In genomic region chr9:69327077-69327476, GRCm38 (mm10) we compare ENCODE assay signal across 27 mouse cellular contexts.
A peak's percentile ranks its signal among the peaks of the same experiment; 100 is the strongest.
DNase-seq lines count a peak whose midpoint lies in the region; ATAC-seq and TF ChIP-seq lines count a peak whose summit lies in the region.
"Had no signal": no experiment of that assay in that cellular context is flagged by ENCODE, and none has a peak within 500 bp of the region (broad histone marks: within the 10 kb centered on the region; RNA-seq: fewer than 3 reads in every experiment).

No protein-coding gene starts in this region.

- H3K4me2 ChIP-seq in forebrain, embryonic 14.5 days (ENCODE audit: low read length) = no peak overlapping the region
- H3K4me2 ChIP-seq in forebrain, embryonic 15.5 days (replicated peaks) = no peak overlapping the region
- H3K4me2 ChIP-seq in liver, postnatal 0 days (ENCODE audit: low read depth, low read length) = no peak overlapping the region
- no peak overlapping the region for H3K4me2 ChIP-seq in liver, embryonic 11.5 days
- no peak overlapping the region for H3K4me2 ChIP-seq in midbrain, embryonic 11.5 days
- H3K4me2 ChIP-seq: embryonic facial prominence, embryonic 12.5 days; embryonic facial prominence, embryonic 15.5 days; heart, embryonic 13.5 days; hindbrain, embryonic 14.5 days had no signal

- TF ChIP-seq POLR2A in brain, embryonic 14.5 days (IDR thresholded peaks at IDR 0.05; ENCODE audit: borderline replicate concordance, extremely low read depth, insufficient read depth, insufficient read length, poor library complexity, severe bottlenecking) = no peak

- H3K9me3 ChIP-seq in forebrain, embryonic 14.5 days (replicated peaks; ENCODE audit: control insufficient read depth, low read length) = no peaks in the 10 kb centered on the region
- no peaks in the 10 kb centered on the region for H3K9me3 ChIP-seq in forebrain, embryonic 15.5 days
- no peaks in the 10 kb centered on the region for H3K9me3 ChIP-seq in liver, postnatal 0 days (ENCODE audit: low read length)
- no peaks in the 10 kb centered on the region for H3K9me3 ChIP-seq in liver, embryonic 11.5 days (ENCODE audit: control insufficient read depth, low read length)
- no peaks in the 10 kb centered on the region for H3K9me3 ChIP-seq in midbrain, embryonic 11.5 days (ENCODE audit: control insufficient read depth, low read length)
- H3K9me3 ChIP-seq: embryonic facial prominence, embryonic 12.5 days; embryonic facial prominence, embryonic 15.5 days; heart, embryonic 10.5 days; heart, embryonic 13.5 days had no signal

- no peak for TF ChIP-seq CTCF in liver, postnatal 0 days (IDR thresholded peaks at IDR 0.05; ENCODE audit: low read depth)
- no peak for TF ChIP-seq CTCF in brain, embryonic 14.5 days (IDR thresholded peaks at IDR 0.05; ENCODE audit: borderline replicate concordance, extremely low read depth, insufficient read depth, insufficient read length)

- no peaks in the 10 kb centered on the region for H3K4me1 ChIP-seq in forebrain, embryonic 14.5 days (ENCODE audit: control insufficient read depth, insufficient read depth, low read length)
- peaks cover 7% of the 10 kb centered on the region for H3K4me1 ChIP-seq in forebrain, embryonic 15.5 days
- H3K4me1 ChIP-seq in liver, postnatal 0 days (ENCODE audit: insufficient read depth) = peaks cover 13% of the 10 kb centered on the region
- H3K4me1 ChIP-seq in liver, embryonic 11.5 days (replicated peaks; ENCODE audit: control insufficient read depth, insufficient read depth, low read length) = peaks cover 11% of the 10 kb centered on the region
- no peaks in the 10 kb centered on the region for H3K4me1 ChIP-seq in midbrain, embryonic 11.5 days (ENCODE audit: control insufficient read depth, insufficient read depth, low read length)
- H3K4me1 ChIP-seq: embryonic facial prominence, embryonic 15.5 days had no signal

- peak; percentile 51 for DNase-seq in forebrain, embryonic 14.5 days (ENCODE audit: low spot score)
- no peak for DNase-seq in liver, postnatal 0 days
- DNase-seq in liver, embryonic 11.5 days (ENCODE audit: low spot score) = no peak
- DNase-seq in brain, embryonic 14.5 days (ENCODE audit: low read depth) = peak; percentile 50
- no peak for DNase-seq in midbrain, embryonic 11.5 days (ENCODE audit: low spot score, missing footprints)
- DNase-seq: adrenal gland, postnatal 10 days; adrenal gland, postnatal 36 days; cerebellum, adult 11 months; cerebellum, adult 2 months; cerebellum, adult 9-11 months; cerebellum, postnatal 25 days; gastrocnemius, postnatal 10 days; gastrocnemius, postnatal 36 days; heart, adult 2 months; heart, postnatal 14 days; heart, postnatal 4 days had no signal

- H3K4me3 ChIP-seq in forebrain, embryonic 14.5 days (ENCODE audit: low read depth, low read length) = no peak overlapping the region
- H3K4me3 ChIP-seq in forebrain, embryonic 15.5 days = no peak overlapping the region
- H3K4me3 ChIP-seq in liver, postnatal 0 days (ENCODE audit: low read depth, low read length) = no peak overlapping the region
- no peak overlapping the region for H3K4me3 ChIP-seq in liver, embryonic 11.5 days (ENCODE audit: low read depth, low read length)
- no peak overlapping the region for H3K4me3 ChIP-seq in midbrain, embryonic 11.5 days (ENCODE audit: low read depth, low read length)
- H3K4me3 ChIP-seq: embryonic facial prominence, embryonic 12.5 days; embryonic facial prominence, embryonic 15.5 days; heart, adult 2 months; heart, embryonic 10.5 days; heart, embryonic 13.5 days had no signal

- no peak for ATAC-seq in forebrain, embryonic 14.5 days
- no peak for ATAC-seq in forebrain, embryonic 15.5 days (replicated peaks)
- ATAC-seq in liver, postnatal 0 days = no peak
- no peak for ATAC-seq in liver, embryonic 11.5 days (replicated peaks; ENCODE audit: low FRiP score)
- no peak for ATAC-seq in midbrain, embryonic 11.5 days (ENCODE audit: low FRiP score)
- ATAC-seq: CD4-positive, CD25-positive, alpha-beta regulatory T cell, adult 4 months; hindbrain, postnatal 0 days; inflammation-experienced regulatory T-cells, adult 6 months; intestine, embryonic 16.5 days; Patski had no signal

- no peak overlapping the region for H3K27ac ChIP-seq in forebrain, embryonic 14.5 days (ENCODE audit: low read depth, low read length)
- no peak overlapping the region for H3K27ac ChIP-seq in forebrain, embryonic 15.5 days (replicated peaks)
- H3K27ac ChIP-seq in liver, postnatal 0 days (ENCODE audit: low read depth) = peak overlapping the region; percentile 71; the same call in 1 of the 2 replicates
- H3K27ac ChIP-seq in liver, embryonic 11.5 days (ENCODE audit: low read depth, low read length) = no peak overlapping the region
- H3K27ac ChIP-seq in midbrain, embryonic 11.5 days (ENCODE audit: low read depth, low read length) = no peak overlapping the region
- H3K27ac ChIP-seq: embryonic facial prominence, embryonic 12.5 days; embryonic facial prominence, embryonic 15.5 days; heart, adult 2 months; heart, embryonic 10.5 days; heart, embryonic 13.5 days; hindbrain, embryonic 14.5 days; hindbrain, postnatal 0 days had no signal

- H3K27me3 ChIP-seq in forebrain, embryonic 14.5 days (replicated peaks; ENCODE audit: control insufficient read depth, insufficient read depth, low read length) = no peaks in the 10 kb centered on the region
- H3K27me3 ChIP-seq in forebrain, embryonic 15.5 days = no peaks in the 10 kb centered on the region
- no peaks in the 10 kb centered on the region for H3K27me3 ChIP-seq in liver, postnatal 0 days (ENCODE audit: insufficient read depth, low read length)
- no peaks in the 10 kb centered on the region for H3K27me3 ChIP-seq in liver, embryonic 11.5 days (replicated peaks; ENCODE audit: control insufficient read depth, insufficient read depth, low read length)
- no peaks in the 10 kb centered on the region for H3K27me3 ChIP-seq in midbrain, embryonic 11.5 days (ENCODE audit: control insufficient read depth, insufficient read depth, low read length)
- H3K27me3 ChIP-seq: embryonic facial prominence, embryonic 12.5 days; embryonic facial prominence, embryonic 15.5 days; heart, embryonic 13.5 days; Patski had no signal

- no peaks in the 10 kb centered on the region for H3K36me3 ChIP-seq in forebrain, embryonic 14.5 days (ENCODE audit: control insufficient read depth, insufficient read depth, low read length)
- no peaks in the 10 kb centered on the region for H3K36me3 ChIP-seq in forebrain, embryonic 15.5 days
- H3K36me3 ChIP-seq in liver, postnatal 0 days (replicated peaks; ENCODE audit: insufficient read depth, low read length) = no peaks in the 10 kb centered on the region
- no peaks in the 10 kb centered on the region for H3K36me3 ChIP-seq in liver, embryonic 11.5 days (ENCODE audit: control insufficient read depth, insufficient read depth, low read length)
- H3K36me3 ChIP-seq in midbrain, embryonic 11.5 days (ENCODE audit: control insufficient read depth, insufficient read depth, low read length) = no peaks in the 10 kb centered on the region
- H3K36me3 ChIP-seq: embryonic facial prominence, embryonic 12.5 days; embryonic facial prominence, embryonic 15.5 days; heart, embryonic 10.5 days; heart, embryonic 13.5 days had no signal

- 22% methylated on average over 9 of the region's 9 CpGs for WGBS in forebrain, embryonic 14.5 days
- WGBS in forebrain, embryonic 15.5 days = 19% methylated on average over 9 of the region's 9 CpGs
- 81% methylated on average over 9 of the region's 9 CpGs for WGBS in liver, postnatal 0 days (ENCODE audit: insufficient replicate concordance)
- WGBS in liver, embryonic 11.5 days = 84% methylated on average over 9 of the region's 9 CpGs
- 81% methylated on average over 9 of the region's 9 CpGs for WGBS in midbrain, embryonic 11.5 days

- no peak overlapping the region for H3K9ac ChIP-seq in forebrain, embryonic 14.5 days (ENCODE audit: low read length)
- no peak overlapping the region for H3K9ac ChIP-seq in forebrain, embryonic 15.5 days (replicated peaks)
- no peak overlapping the region for H3K9ac ChIP-seq in liver, postnatal 0 days (replicated peaks)
- H3K9ac ChIP-seq in liver, embryonic 11.5 days (ENCODE audit: low read depth, low read length) = no peak overlapping the region
- no peak overlapping the region for H3K9ac ChIP-seq in midbrain, embryonic 11.5 days (ENCODE audit: low read length)
- H3K9ac ChIP-seq: embryonic facial prominence, embryonic 12.5 days; embryonic facial prominence, embryonic 15.5 days; heart, embryonic 13.5 days; hindbrain, embryonic 14.5 days had no signal

- no peak for TF ChIP-seq EP300 in liver, postnatal 0 days (IDR thresholded peaks at IDR 0.05; ENCODE audit: low read depth)

Comparison
In these comparisons a context has a peak if more than half of its experiments do, and no peak if none do; other contexts are left out.
1. DNase-seq: peak in forebrain, embryonic 14.5 days (single experiment) and brain, embryonic 14.5 days (single experiment); none in liver, postnatal 0 days (single experiment), liver, embryonic 11.5 days (single experiment) and midbrain, embryonic 11.5 days (single experiment).